Mouse (Mus musculus): Measurements from ENCODE around the gene Lrrtm3.

GRCm38 (mm10) chr10:63950867-63951266 is 139.2 kb downstream of the Lrrtm3 start:
- TF ChIP-seq CTCF (IDR thresholded peaks at IDR 0.05; ENCODE audit: control insufficient read depth, insufficient read depth, insufficient replicate concordance, low read depth, low read length) (no peak), POLR2A (IDR thresholded peaks at IDR 0.05; ENCODE audit: control insufficient read depth, low read depth, low read length) (no peak)
